23 mouse cellular contexts compared by ENCODE assay signal in genomic region chr9:7891177-7891576, GRCm38 (mm10). TPM values are rescaled to one million over a fixed set of nuclear protein-coding genes. Genes with fewer than 3 reads are reported as not detected.
DNase-seq lines count a peak whose midpoint lies in the region; ATAC-seq and TF ChIP-seq lines count a peak whose summit lies in the region.
"Had no signal": no experiment of that assay in that cellular context is flagged by ENCODE, and none has a peak within 500 bp of the region (broad histone marks: within the 10 kb centered on the region; RNA-seq: fewer than 3 reads in every experiment).

No protein-coding gene starts in this region.

- H3K4me1 ChIP-seq in liver, adult 2 months (ENCODE audit: control insufficient read depth, insufficient read depth, low read length) = peaks cover 5% of the 10 kb centered on the region
- H3K4me1 ChIP-seq in liver, embryonic 12.5 days = no peaks in the 10 kb centered on the region
- no peaks in the 10 kb centered on the region for H3K4me1 ChIP-seq in kidney, embryonic 16.5 days (ENCODE audit: insufficient read depth, low read length)
- H3K4me1 ChIP-seq: forebrain, embryonic 10.5 days; forebrain, embryonic 13.5 days; heart, embryonic 10.5 days; heart, embryonic 13.5 days; hindbrain, embryonic 12.5 days; hindbrain, embryonic 15.5 days had no signal

- no peak overlapping the region for H3K4me3 ChIP-seq in liver, adult 2 months (ENCODE audit: insufficient read depth, low read depth, low read length)
- H3K4me3 ChIP-seq in liver, embryonic 12.5 days = no peak overlapping the region
- H3K4me3 ChIP-seq in kidney, embryonic 16.5 days (ENCODE audit: low read length) = no peak overlapping the region
- H3K4me3 ChIP-seq: forebrain, embryonic 10.5 days; forebrain, embryonic 13.5 days; gastrocnemius, adult 2 months; heart, adult 2 months; heart, embryonic 10.5 days; heart, embryonic 13.5 days; hindbrain, embryonic 12.5 days; hindbrain, embryonic 15.5 days had no signal

- ATAC-seq in liver, embryonic 12.5 days = no peak
- ATAC-seq in megakaryocyte, adult 5-6 weeks (ENCODE audit: poor library complexity, severe bottlenecking) = peak; percentile 80
- no peak for ATAC-seq in kidney, embryonic 16.5 days (ENCODE audit: low FRiP score, low TSS enrichment)
- ATAC-seq: forebrain, embryonic 13.5 days; forebrain, postnatal 0 days; Patski had no signal

- TF ChIP-seq POLR2A in liver, adult 2 months (IDR thresholded peaks at IDR 0.05; ENCODE audit: extremely low read depth, insufficient read depth, low read length) = no peak

- no peaks in the 10 kb centered on the region for H3K36me3 ChIP-seq in liver, adult 2 months (ENCODE audit: control insufficient read depth, insufficient read depth, low read length)
- no peaks in the 10 kb centered on the region for H3K36me3 ChIP-seq in liver, embryonic 12.5 days
- H3K36me3 ChIP-seq in kidney, embryonic 16.5 days (ENCODE audit: insufficient read depth, low read length) = no peaks in the 10 kb centered on the region
- H3K36me3 ChIP-seq: forebrain, embryonic 10.5 days; heart, embryonic 10.5 days; heart, embryonic 13.5 days; hindbrain, embryonic 12.5 days; hindbrain, embryonic 15.5 days had no signal

- peak overlapping the region; percentile 93 for H3K27ac ChIP-seq in liver, adult 2 months (replicated peaks; ENCODE audit: insufficient read depth, low read depth, low read length)
- no peak overlapping the region for H3K27ac ChIP-seq in liver, embryonic 12.5 days
- H3K27ac ChIP-seq in kidney, embryonic 16.5 days (ENCODE audit: low read length) = no peak overlapping the region
- H3K27ac ChIP-seq: forebrain, embryonic 10.5 days; forebrain, embryonic 13.5 days; gastrocnemius, adult 2 months; heart, adult 2 months; heart, embryonic 10.5 days; heart, embryonic 13.5 days; hindbrain, embryonic 12.5 days; hindbrain, embryonic 15.5 days had no signal

- no peak overlapping the region for H3K4me2 ChIP-seq in liver, embryonic 12.5 days
- no peak overlapping the region for H3K4me2 ChIP-seq in kidney, embryonic 16.5 days (replicated peaks; ENCODE audit: low read depth, low read length)
- H3K4me2 ChIP-seq: forebrain, embryonic 13.5 days; heart, embryonic 13.5 days; hindbrain, embryonic 12.5 days; hindbrain, embryonic 15.5 days had no signal

- H3K9me3 ChIP-seq in liver, embryonic 12.5 days (replicated peaks) = no peaks in the 10 kb centered on the region
- peaks cover 4% of the 10 kb centered on the region; the same call in 1 of the 2 replicates for H3K9me3 ChIP-seq in kidney, embryonic 16.5 days (ENCODE audit: low read length)
- H3K9me3 ChIP-seq: forebrain, embryonic 10.5 days; forebrain, embryonic 13.5 days; heart, embryonic 10.5 days; heart, embryonic 13.5 days; hindbrain, embryonic 12.5 days; hindbrain, embryonic 15.5 days had no signal

- DNase-seq in liver, adult 2 months (ENCODE audit: extremely low read depth, low read depth, low spot score) = peak; percentile 95
- DNase-seq in adipocyte (ENCODE audit: low spot score) = peak; percentile 16
- DNase-seq in kidney, postnatal 4 days = no peak
- DNase-seq: adrenal gland, adult 8-10 months; adrenal gland, postnatal 25 days; cerebellum, adult 18-20 months; cerebellum, adult 9-10 months; cerebellum, postnatal 14 days; forebrain, postnatal 0 days; gastrocnemius, adult 2 months; gastrocnemius, postnatal 14 days; heart, adult 2 months; heart, postnatal 14 days had no signal

- 19% methylated on average over 1 of the region's 1 CpGs for WGBS in liver, adult 2 months
- WGBS in liver, embryonic 12.5 days (ENCODE audit: insufficient replicate concordance) = 53% methylated on average over 1 of the region's 1 CpGs
- WGBS in kidney, embryonic 16.5 days = 71% methylated on average over 1 of the region's 1 CpGs

- H3K79me2 ChIP-seq in liver, adult 2 months (ENCODE audit: control insufficient read depth, insufficient read depth, low read length) = no peaks in the 10 kb centered on the region

- no peaks in the 10 kb centered on the region for H3K27me3 ChIP-seq in liver, adult 2 months (ENCODE audit: control insufficient read depth, insufficient read depth, low read length)
- H3K27me3 ChIP-seq in liver, embryonic 12.5 days (replicated peaks) = no peaks in the 10 kb centered on the region
- H3K27me3 ChIP-seq in kidney, embryonic 16.5 days (ENCODE audit: insufficient read depth, low read length) = no peaks in the 10 kb centered on the region
- H3K27me3 ChIP-seq: forebrain, embryonic 13.5 days; heart, embryonic 13.5 days; hindbrain, embryonic 12.5 days; hindbrain, embryonic 15.5 days; Patski had no signal

- no peak for TF ChIP-seq CTCF in liver, adult 2 months (IDR thresholded peaks at IDR 0.05; ENCODE audit: low read depth, low read length)

- H3K9ac ChIP-seq in liver, adult 2 months (ENCODE audit: low read depth, low read length) = no peak overlapping the region
- H3K9ac ChIP-seq in liver, embryonic 12.5 days = no peak overlapping the region
- H3K9ac ChIP-seq in kidney, embryonic 16.5 days (replicated peaks; ENCODE audit: low read length) = no peak overlapping the region
- H3K9ac ChIP-seq: forebrain, embryonic 13.5 days; forebrain, postnatal 0 days; heart, embryonic 13.5 days; hindbrain, embryonic 12.5 days; hindbrain, embryonic 15.5 days had no signal

RNA-seq across cellular contexts. Expression of gene Birc3, which starts 18.2 kb away (rescaled TPM):
- 20.3 and 23.7 TPM in 2 replicates for total RNA-seq in liver, adult 2 months (2014; rRNA removed)
- 5.6 and 6.3 TPM in 2 replicates for polyA plus RNA-seq in liver, adult 2 months (2012; rRNA removed)
- 6.7 and 6.9 TPM in 2 replicates for polyA plus RNA-seq in liver, embryonic 12.5 days (2016; fragmentation: Nextera tagmentation; extraction: Ambion mirVana)
- total RNA-seq in megakaryocyte, adult 5-6 weeks (2015) = 84.4 and 87.7 TPM in 2 replicates
- total RNA-seq in megakaryocyte, adult 5-6 weeks (2017) = 128 TPM in 2 replicates
- polyA plus RNA-seq in kidney, embryonic 16.5 days (2015; fragmentation: Nextera tagmentation; extraction: Ambion mirVana) = 7.3 and 7.4 TPM in 2 replicates

RNA-seq across cellular contexts. Expression of gene Birc2, which starts 54.3 kb away (rescaled TPM):
- 25.4 and 28.8 TPM in 2 replicates for total RNA-seq in liver, adult 2 months (2014; rRNA removed)
- polyA plus RNA-seq in liver, adult 2 months (2012; rRNA removed) = 9.7 and 10.8 TPM in 2 replicates
- polyA plus RNA-seq in liver, embryonic 12.5 days (2016; fragmentation: Nextera tagmentation; extraction: Ambion mirVana) = 15.0 and 15.6 TPM in 2 replicates
- 28.5 and 29.5 TPM in 2 replicates for total RNA-seq in megakaryocyte, adult 5-6 weeks (2015)
- total RNA-seq in megakaryocyte, adult 5-6 weeks (2017) = 37.3 TPM in 2 replicates
- polyA plus RNA-seq in kidney, embryonic 16.5 days (2015; fragmentation: Nextera tagmentation; extraction: Ambion mirVana) = 39.8 and 45.8 TPM in 2 replicates

Comparison
In these comparisons a context has a peak if more than half of its experiments do, and no peak if none do; other contexts are left out.
1. DNase-seq: peak in liver, adult 2 months (single experiment) and adipocyte (single experiment); none in kidney, postnatal 4 days (0 of 2).